10 mouse cellular contexts compared by ENCODE assay signal in the genomic region with DNA sequence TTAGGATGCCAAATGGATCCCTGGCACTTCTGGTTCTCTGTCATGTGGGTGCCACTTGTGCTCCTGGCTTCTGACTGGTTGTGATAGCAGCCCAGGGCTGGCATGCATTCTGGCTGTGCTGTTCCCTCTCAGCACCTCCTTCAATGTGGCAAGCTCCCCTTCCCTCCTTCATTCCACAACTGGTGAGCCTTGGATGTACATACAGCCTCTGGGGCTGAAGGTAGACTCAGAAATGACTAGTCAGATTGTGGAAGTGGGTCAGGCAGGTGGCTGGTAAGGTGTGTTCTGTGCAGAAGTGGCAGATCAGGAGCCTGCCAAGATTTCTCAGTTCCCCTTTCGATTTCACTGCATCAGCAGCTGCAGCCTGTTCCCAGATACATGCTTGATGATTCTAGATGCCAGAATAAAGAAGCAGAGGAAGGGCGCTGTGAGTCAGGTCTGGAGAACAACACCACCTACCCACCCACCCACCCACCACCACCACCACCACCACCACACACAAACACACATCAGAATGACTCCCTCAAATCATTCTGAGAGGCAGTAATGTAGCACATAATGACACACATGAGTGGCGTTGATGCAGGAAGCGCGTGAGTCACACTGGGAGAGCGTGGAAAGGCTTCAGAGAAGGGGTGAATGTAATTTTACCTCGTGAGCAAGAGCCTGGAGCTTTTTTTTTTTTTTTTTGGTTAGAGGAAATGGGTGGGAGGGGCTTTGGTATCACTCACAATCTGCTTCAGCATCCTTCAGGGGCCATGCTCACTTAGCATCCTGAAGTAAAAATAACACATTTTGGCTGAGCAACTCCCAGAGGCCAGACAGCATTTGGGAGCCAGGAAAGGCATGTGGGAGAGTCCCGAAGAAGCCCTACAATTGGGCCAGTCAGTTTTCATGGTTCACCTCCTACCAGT.
DNase-seq lines count a peak whose midpoint lies in the region; ATAC-seq and TF ChIP-seq lines count a peak whose summit lies in the region.
"Had no signal": no experiment of that assay in that cellular context is flagged by ENCODE, and none has a peak within 500 bp of the region (broad histone marks: within the 10 kb centered on the region; RNA-seq: fewer than 3 reads in every experiment).

No protein-coding gene starts in this region.

- H3K4me2 ChIP-seq in heart, embryonic 11.5 days, result no peak overlapping the region
- H3K4me2 ChIP-seq in stomach, postnatal 0 days (replicated peaks; ENCODE audit: low read depth), result no peak overlapping the region
- H3K4me2 ChIP-seq: lung, embryonic 15.5 days; stomach, embryonic 15.5 days had no signal

- no peak overlapping the region for H3K4me3 ChIP-seq in heart, embryonic 11.5 days (ENCODE audit: low read depth, low read length)
- no peak overlapping the region for H3K4me3 ChIP-seq in stomach, postnatal 0 days (ENCODE audit: low read depth, low read length)
- H3K4me3 ChIP-seq: lung, embryonic 15.5 days; stomach, embryonic 15.5 days had no signal

- no peaks in the 10 kb centered on the region for H3K27me3 ChIP-seq in heart, embryonic 11.5 days (ENCODE audit: control insufficient read depth, insufficient read depth, low read length)
- H3K27me3 ChIP-seq in stomach, postnatal 0 days (ENCODE audit: control insufficient read depth, insufficient read depth, low read length), result no peaks in the 10 kb centered on the region
- H3K27me3 ChIP-seq: lung, embryonic 15.5 days; stomach, embryonic 15.5 days had no signal

- peak; percentile 41 to 56 for DNase-seq in heart, adult 9 months (ENCODE audit: low spot score in 2 of 2)
- peak; percentile 18 for DNase-seq in cerebellum, adult 9-11 months
- DNase-seq in layer of hippocampus, adult 9-11 months, result peak; percentile 53
- peak; percentile 40 to 44 for DNase-seq in spleen, adult 18-20 months
- DNase-seq in urinary bladder, adult 2 months (ENCODE audit: low spot score), result no peak
- no peak for DNase-seq in stomach, postnatal 0 days (ENCODE audit: low spot score)
- no peak for DNase-seq in ovary, postnatal 10 days (ENCODE audit: low spot score)

- WGBS in heart, embryonic 11.5 days (ENCODE audit: insufficient replicate concordance), result 64% methylated on average over 8 of the region's 8 CpGs
- 79% methylated on average over 8 of the region's 8 CpGs for WGBS in stomach, postnatal 0 days

- H3K27ac ChIP-seq in heart, embryonic 11.5 days (ENCODE audit: low read depth, low read length), result no peak overlapping the region
- H3K27ac ChIP-seq in stomach, postnatal 0 days (replicated peaks), result no peak overlapping the region
- H3K27ac ChIP-seq: lung, embryonic 15.5 days; stomach, embryonic 15.5 days had no signal

- no peaks in the 10 kb centered on the region for H3K4me1 ChIP-seq in heart, embryonic 11.5 days (ENCODE audit: control insufficient read depth, insufficient read depth, low read length)
- no peaks in the 10 kb centered on the region for H3K4me1 ChIP-seq in stomach, postnatal 0 days (replicated peaks; ENCODE audit: control insufficient read depth, insufficient read depth)
- H3K4me1 ChIP-seq: lung, embryonic 15.5 days; stomach, embryonic 15.5 days had no signal

- no peaks in the 10 kb centered on the region for H3K9me3 ChIP-seq in heart, embryonic 11.5 days (replicated peaks; ENCODE audit: control insufficient read depth, low read length)
- H3K9me3 ChIP-seq in stomach, postnatal 0 days (ENCODE audit: control insufficient read depth, low read length), result no peaks in the 10 kb centered on the region
- H3K9me3 ChIP-seq: lung, embryonic 15.5 days; stomach, embryonic 15.5 days had no signal

- no peak for TF ChIP-seq EP300 in stomach, postnatal 0 days (optimal IDR thresholded peaks at IDR 0.05)

- no peak overlapping the region for H3K9ac ChIP-seq in heart, embryonic 11.5 days (ENCODE audit: low read depth, low read length)
- no peak overlapping the region for H3K9ac ChIP-seq in stomach, postnatal 0 days (ENCODE audit: low read length)
- H3K9ac ChIP-seq: lung, embryonic 15.5 days; stomach, embryonic 15.5 days had no signal

- ATAC-seq in heart, embryonic 11.5 days (replicated peaks; ENCODE audit: insufficient number of reproducible peaks, low FRiP score, low TSS enrichment), result no peak
- no peak for ATAC-seq in stomach, postnatal 0 days (ENCODE audit: low FRiP score, low TSS enrichment)

- no peaks in the 10 kb centered on the region for H3K36me3 ChIP-seq in heart, embryonic 11.5 days (ENCODE audit: control insufficient read depth, insufficient read depth, low read length)
- no peaks in the 10 kb centered on the region for H3K36me3 ChIP-seq in stomach, postnatal 0 days (ENCODE audit: control insufficient read depth, insufficient read depth, low read length)
- H3K36me3 ChIP-seq: lung, embryonic 15.5 days; stomach, embryonic 15.5 days had no signal

- no peak for TF ChIP-seq CTCF in stomach, postnatal 0 days (IDR thresholded peaks at IDR 0.05; ENCODE audit: low read depth)

Comparison
In these comparisons a context has a peak if more than half of its experiments do, and no peak if none do; other contexts are left out.
1. DNase-seq: peak in heart, adult 9 months (2 of 2), cerebellum, adult 9-11 months (single experiment), layer of hippocampus, adult 9-11 months (single experiment) and spleen, adult 18-20 months (2 of 2); none in urinary bladder, adult 2 months (single experiment), stomach, postnatal 0 days (single experiment) and ovary, postnatal 10 days (single experiment).